In genomic region chr5:142478829-142479435, GRCm38 (mm10) we compare ENCODE assay signal across 8 mouse cellular contexts. TPM values are rescaled to one million over a fixed set of nuclear protein-coding genes. Genes with fewer than 3 reads are reported as not detected.
A peak's percentile ranks its signal among the peaks of the same experiment; 100 is the strongest.
DNase-seq lines count a peak whose midpoint lies in the region; ATAC-seq and TF ChIP-seq lines count a peak whose summit lies in the region.

No protein-coding gene starts in this region.

- H3K4me1 ChIP-seq in forebrain, embryonic 16.5 days (replicated peaks; ENCODE audit: control insufficient read depth, insufficient read depth, low read length), result peaks cover 8% of the 10 kb centered on the region
- no peaks in the 10 kb centered on the region for H3K4me1 ChIP-seq in lung, embryonic 14.5 days (ENCODE audit: insufficient read depth)
- no peaks in the 10 kb centered on the region for H3K4me1 ChIP-seq in thymus, adult 2 months (replicated peaks; ENCODE audit: control insufficient read depth, insufficient read depth, low read length)

- no peak overlapping the region for H3K4me3 ChIP-seq in forebrain, embryonic 16.5 days (replicated peaks; ENCODE audit: low read length)
- 0 out of 2 replicates have a peak overlapping the region, but pooled peaks have one; percentile 6 for H3K4me3 ChIP-seq in lung, embryonic 14.5 days (ENCODE audit: low read depth, low read length)
- H3K4me3 ChIP-seq in thymus, adult 2 months (ENCODE audit: control insufficient read depth, insufficient read depth, low read length), result no peak overlapping the region

- no peaks in the 10 kb centered on the region for H3K9me3 ChIP-seq in forebrain, embryonic 16.5 days (ENCODE audit: control insufficient read depth, low read length)
- H3K9me3 ChIP-seq in lung, embryonic 14.5 days (ENCODE audit: low read depth, low read length), result no peaks in the 10 kb centered on the region

- TF ChIP-seq CTCF in lung, embryonic 14.5 days (IDR thresholded peaks at IDR 0.05; ENCODE audit: low read depth), result peak; percentile 96
- TF ChIP-seq CTCF in thymus, adult 2 months (IDR thresholded peaks at IDR 0.05; ENCODE audit: borderline replicate concordance, control insufficient read depth, extremely low read depth, insufficient read depth, low read length, poor library complexity), result peak; percentile 94

- ATAC-seq in forebrain, embryonic 16.5 days, result peak; percentile 67
- ATAC-seq in lung, embryonic 14.5 days (ENCODE audit: insufficient read depth), result peak; percentile 72

- no peaks in the 10 kb centered on the region for H3K27me3 ChIP-seq in forebrain, embryonic 16.5 days (replicated peaks; ENCODE audit: control insufficient read depth, insufficient read depth, low read length)
- no peaks in the 10 kb centered on the region for H3K27me3 ChIP-seq in lung, embryonic 14.5 days (ENCODE audit: insufficient read depth, low read length)
- H3K27me3 ChIP-seq in thymus, adult 2 months (ENCODE audit: control insufficient read depth, insufficient read depth, low read length), result no peaks in the 10 kb centered on the region

- no peaks in the 10 kb centered on the region for H3K36me3 ChIP-seq in forebrain, embryonic 16.5 days (ENCODE audit: control insufficient read depth, insufficient read depth)
- 0 out of 2 replicates have a peak, but pooled peaks cover 4% of the 10 kb centered on the region for H3K36me3 ChIP-seq in lung, embryonic 14.5 days (ENCODE audit: insufficient read depth)
- no peaks in the 10 kb centered on the region for H3K36me3 ChIP-seq in thymus, adult 2 months (ENCODE audit: control insufficient read depth, insufficient read depth, low read length)

- peak; percentile 46 for DNase-seq in MEL-GATA-1-ER (ENCODE audit: extremely low read depth, low read depth)
- peak; percentile 81 to 91 for DNase-seq in cerebellum, adult 18-20 months
- DNase-seq in heart, postnatal 25 days (ENCODE audit: low spot score), result peak; percentile 42
- peak; percentile 83 for DNase-seq in layer of hippocampus, adult 11-12 months (ENCODE audit: low spot score)
- DNase-seq in lung, embryonic 14.5 days, result peak; percentile 95
- peak; percentile 53 for DNase-seq in ovary, adult 18-20 months (ENCODE audit: low spot score)
- DNase-seq in thymus, adult 2 months, result peak; percentile 65

- no peak overlapping the region for H3K27ac ChIP-seq in forebrain, embryonic 16.5 days (ENCODE audit: low read length)
- H3K27ac ChIP-seq in lung, embryonic 14.5 days (ENCODE audit: low read depth), result 0 out of 2 replicates have a peak overlapping the region, but pooled peaks have one; percentile 4
- no peak overlapping the region for H3K27ac ChIP-seq in thymus, adult 2 months (ENCODE audit: control insufficient read depth, insufficient read depth, low read length)

- intact Hi-C loops in heart, postnatal 25 days (cut with DNase I), result loop anchor here (2.0 to 5.0 kb wide), 3 partner anchors 74 to 238 kb away; no protein-coding TSS in a partner anchor

- TF ChIP-seq POLR2A in thymus, adult 2 months (IDR thresholded peaks at IDR 0.05; ENCODE audit: control insufficient read depth, extremely low read depth, insufficient read depth, low read length, poor library complexity), result no peak

- H3K4me2 ChIP-seq in forebrain, embryonic 16.5 days (ENCODE audit: low read length), result peak overlapping the region; percentile 31
- peak overlapping the region; percentile 50 for H3K4me2 ChIP-seq in lung, embryonic 14.5 days

- 28% methylated on average over 17 of the region's 17 CpGs for WGBS in forebrain, embryonic 16.5 days
- WGBS in lung, embryonic 14.5 days, result 29% methylated on average over 17 of the region's 17 CpGs
- WGBS in thymus, adult 2 months, result 45% methylated on average over 17 of the region's 17 CpGs

- H3K9ac ChIP-seq in forebrain, embryonic 16.5 days (replicated peaks; ENCODE audit: low read depth, low read length), result peak overlapping the region; percentile 19; the same call in 1 of the 2 replicates
- H3K9ac ChIP-seq in lung, embryonic 14.5 days, result no peak overlapping the region; the same call in 1 of the 2 replicates

RNA-seq across cellular contexts. Expression of gene Ap5z1, which starts 15.2 kb away (rescaled TPM):
- polyA plus RNA-seq in forebrain, embryonic 16.5 days (2015; fragmentation: Nextera tagmentation; extraction: Ambion mirVana), result 14.8 and 16.9 TPM in 2 replicates
- total RNA-seq in heart, postnatal 25 days (2021), result 1 to 10 TPM; 5.5 to 6.2 TPM
- polyA plus RNA-seq in lung, embryonic 14.5 days (2014; fragmentation: Nextera tagmentation; extraction: Ambion mirVana), result 8.9 and 9.9 TPM in 2 replicates
- polyA plus RNA-seq in thymus, adult 2 months (2012; rRNA removed), result 75.2 and 87.1 TPM in 2 replicates

RNA-seq across cellular contexts. Expression of gene Papolb, which starts 50.9 kb away (rescaled TPM):
- polyA plus RNA-seq in forebrain, embryonic 16.5 days (2015; fragmentation: Nextera tagmentation; extraction: Ambion mirVana), result 0.20 and 0.27 TPM in 2 replicates
- under 1 TPM; 0.06 to 0.08 TPM for total RNA-seq in heart, postnatal 25 days (2021)
- 0.16 and 0.39 TPM in 2 replicates for polyA plus RNA-seq in lung, embryonic 14.5 days (2014; fragmentation: Nextera tagmentation; extraction: Ambion mirVana)
- 0.04 TPM in 1 of 2 replicates, not detected in the other for polyA plus RNA-seq in thymus, adult 2 months (2012; rRNA removed)

Comparison
In these comparisons a context has a peak if more than half of its experiments do, and no peak if none do; other contexts are left out.
1. DNase-seq: peak in every context shown above with its lines; median percentile 95 in lung, embryonic 14.5 days; 86 in cerebellum, adult 18-20 months; 83 in layer of hippocampus, adult 11-12 months; 65 in thymus, adult 2 months; 53 in ovary, adult 18-20 months; 46 in MEL-GATA-1-ER; 42 in heart, postnatal 25 days.